Mouse (Mus musculus): ENCODE measurements around the gene Tor4a. TPM values are rescaled to one million over a fixed set of nuclear protein-coding genes. Genes with fewer than 3 reads are reported as not detected.
A peak's percentile ranks its signal among the peaks of the same experiment; 100 is the strongest.

Tor4a gene
- polyA plus RNA-seq, 1 experiment from 2014 or later: 13.1 TPM

DNA sequence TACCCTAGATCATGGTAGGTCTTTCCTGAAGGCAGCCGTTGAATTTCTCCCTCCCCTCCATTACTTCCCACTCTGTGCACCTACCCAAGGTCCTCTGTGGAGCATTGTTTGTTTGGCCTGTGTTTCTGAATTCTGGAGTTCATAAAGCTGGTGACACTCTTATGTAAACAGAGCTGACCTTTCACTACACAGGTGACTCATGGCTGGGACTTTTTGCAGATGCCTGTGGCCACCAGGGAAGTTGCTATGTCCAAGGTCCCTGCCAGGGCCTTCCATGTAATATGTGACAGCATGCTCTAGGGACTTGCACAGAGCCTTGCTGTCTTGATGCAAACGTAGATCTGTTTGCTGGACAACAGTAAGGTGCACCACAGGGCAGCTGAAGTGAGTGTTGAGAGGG is 47.0 kb downstream of the Tor4a start:
- Histone ChIP-seq H3K36me3 (ENCODE audit: control insufficient read depth, insufficient read depth, low read length) (no peaks in the 10 kb centered on the region), H3K4me2 (replicated peaks; ENCODE audit: low read depth) (no peak overlapping the region), H3K4me1 (replicated peaks; ENCODE audit: control insufficient read depth, insufficient read depth) (no peaks in the 10 kb centered on the region), H3K4me3 (ENCODE audit: low read depth, low read length) (no peak overlapping the region), H3K27ac (replicated peaks) (no peak overlapping the region), H3K9ac (ENCODE audit: low read length) (no peak overlapping the region), H3K9me3 (ENCODE audit: control insufficient read depth, low read length) (no peaks in the 10 kb centered on the region), H3K27me3 (ENCODE audit: control insufficient read depth, insufficient read depth, low read length) (no peaks in the 10 kb centered on the region)
- DNase-seq (ENCODE audit: low spot score) (no peak), ATAC-seq (ENCODE audit: low FRiP score, low TSS enrichment) (peak; percentile 58)
- 52% methylated on average over 2 of the region's 2 CpGs for WGBS
- TF ChIP-seq EP300 (optimal IDR thresholded peaks at IDR 0.05) (no peak), CTCF (IDR thresholded peaks at IDR 0.05; ENCODE audit: low read depth) (no peak)

DNA sequence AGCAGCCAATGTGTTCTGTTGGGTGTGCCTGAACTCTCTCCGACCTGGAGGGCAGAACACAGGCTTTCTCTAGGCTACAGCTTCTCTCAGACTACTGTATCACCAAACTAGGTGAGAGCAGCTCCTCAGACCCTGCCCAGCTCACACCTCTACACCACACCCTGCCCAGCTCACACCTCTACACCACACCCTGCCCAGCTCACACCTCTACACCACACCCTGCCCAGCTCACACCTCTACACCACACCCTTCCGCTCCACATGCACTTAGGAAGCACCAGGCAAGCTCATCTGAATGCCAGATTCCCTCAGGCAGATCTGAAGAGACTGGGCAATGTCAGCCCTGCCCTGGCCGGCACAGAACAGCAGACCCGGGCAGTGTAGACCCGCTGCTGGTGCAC is 48.8 kb downstream of the Tor4a start:
- peak; percentile 55 for ATAC-seq (ENCODE audit: low FRiP score, low TSS enrichment)
- TF ChIP-seq EP300 (optimal IDR thresholded peaks at IDR 0.05) (no peak), CTCF (IDR thresholded peaks at IDR 0.05; ENCODE audit: low read depth) (no peak)
- WGBS: 60% methylated on average over 5 of the region's 5 CpGs

DNA sequence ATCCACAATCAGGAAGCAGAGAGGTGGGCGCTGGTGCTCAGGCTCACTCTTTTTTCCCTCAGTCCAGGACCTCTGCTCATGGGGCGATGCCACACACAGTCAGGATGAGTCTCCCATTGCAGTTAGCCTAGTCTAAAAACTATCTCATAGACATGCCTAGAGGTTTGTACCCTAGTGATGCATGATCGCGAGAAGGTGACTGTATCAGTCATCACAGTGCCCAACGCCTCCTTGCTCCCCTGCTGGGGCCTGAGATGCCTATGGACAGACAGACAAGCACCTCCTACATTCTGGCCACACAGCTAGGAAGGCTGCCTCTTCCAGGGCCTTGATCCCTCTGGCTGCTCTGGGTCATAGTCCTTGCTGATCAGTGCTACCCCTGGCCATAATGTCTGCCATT is 49.3 kb downstream of the Tor4a start:
- no peak overlapping the region for H3K4me3 ChIP-seq (ENCODE audit: low read depth, low read length)
- DNase-seq (ENCODE audit: low spot score) (no peak), ATAC-seq (ENCODE audit: low FRiP score, low TSS enrichment) (no peak)
- H3K27ac ChIP-seq (replicated peaks): no peak overlapping the region
- H3K4me1 ChIP-seq (replicated peaks; ENCODE audit: control insufficient read depth, insufficient read depth): no peaks in the 10 kb centered on the region
- 85% methylated on average over 5 of the region's 5 CpGs for WGBS
- TF ChIP-seq CTCF (IDR thresholded peaks at IDR 0.05; ENCODE audit: low read depth): no peak
- TF ChIP-seq EP300 (optimal IDR thresholded peaks at IDR 0.05): no peak
- no peaks in the 10 kb centered on the region for H3K27me3 ChIP-seq (ENCODE audit: control insufficient read depth, insufficient read depth, low read length)
- no peaks in the 10 kb centered on the region for H3K9me3 ChIP-seq (ENCODE audit: control insufficient read depth, low read length)
- no peaks in the 10 kb centered on the region for H3K36me3 ChIP-seq (ENCODE audit: control insufficient read depth, insufficient read depth, low read length)
- no peak overlapping the region for H3K4me2 ChIP-seq (replicated peaks; ENCODE audit: low read depth)
- H3K9ac ChIP-seq (ENCODE audit: low read length): no peak overlapping the region

More for the DNA sequence above, 48.8 kb downstream of the Tor4a start:
- Histone ChIP-seq H3K9me3 (ENCODE audit: control insufficient read depth, low read length) (no peaks in the 10 kb centered on the region), H3K36me3 (ENCODE audit: control insufficient read depth, insufficient read depth, low read length) (no peaks in the 10 kb centered on the region), H3K4me1 (replicated peaks; ENCODE audit: control insufficient read depth, insufficient read depth) (no peaks in the 10 kb centered on the region), H3K4me3 (ENCODE audit: low read depth, low read length) (no peak overlapping the region), H3K27me3 (ENCODE audit: control insufficient read depth, insufficient read depth, low read length) (no peaks in the 10 kb centered on the region), H3K4me2 (replicated peaks; ENCODE audit: low read depth) (no peak overlapping the region), H3K9ac (ENCODE audit: low read length) (no peak overlapping the region), H3K27ac (replicated peaks) (no peak overlapping the region)
- no peak for DNase-seq (ENCODE audit: low spot score)

DNA sequence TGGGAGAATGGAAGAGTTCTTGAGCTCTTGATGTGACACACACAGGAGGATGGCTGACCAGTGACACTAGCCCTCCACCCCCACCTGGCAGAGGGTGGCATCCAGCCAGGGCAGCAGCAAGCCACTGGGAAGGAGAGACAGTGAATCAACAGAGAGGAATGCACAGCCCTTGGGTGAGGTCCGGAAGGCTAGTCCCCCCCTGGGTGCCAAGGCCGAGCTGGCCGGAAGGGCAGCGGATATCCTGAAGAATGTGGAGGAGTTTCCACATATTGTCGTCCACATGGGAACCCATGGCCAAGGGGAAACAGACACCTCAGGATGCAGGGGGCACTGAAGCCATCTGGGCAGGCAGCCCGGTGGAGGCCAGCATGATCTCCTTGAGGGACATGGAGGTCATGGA is 51.3 kb downstream of the Tor4a start:
- no peak overlapping the region for H3K27ac ChIP-seq (replicated peaks)
- ATAC-seq (ENCODE audit: low FRiP score, low TSS enrichment): no peak

More for the DNA sequence above, 51.3 kb downstream of the Tor4a start:
- no peak overlapping the region for H3K4me2 ChIP-seq (replicated peaks; ENCODE audit: low read depth)
- TF ChIP-seq EP300 (optimal IDR thresholded peaks at IDR 0.05) (no peak), CTCF (IDR thresholded peaks at IDR 0.05; ENCODE audit: low read depth) (no peak)
- 75% methylated on average over 6 of the region's 6 CpGs for WGBS
- DNase-seq (ENCODE audit: low spot score): no peak
- no peaks in the 10 kb centered on the region for H3K9me3 ChIP-seq (ENCODE audit: control insufficient read depth, low read length)
- no peaks in the 10 kb centered on the region for H3K36me3 ChIP-seq (ENCODE audit: control insufficient read depth, insufficient read depth, low read length)
- H3K4me1 ChIP-seq (replicated peaks; ENCODE audit: control insufficient read depth, insufficient read depth): no peaks in the 10 kb centered on the region
- H3K9ac ChIP-seq (ENCODE audit: low read length): no peak overlapping the region
- H3K4me3 ChIP-seq (ENCODE audit: low read depth, low read length): no peak overlapping the region
- no peaks in the 10 kb centered on the region for H3K27me3 ChIP-seq (ENCODE audit: control insufficient read depth, insufficient read depth, low read length)

Other genes starting within 250 kb of the Tor4a start
- gene Zmynd19, start 247.1 kb downstream of the Tor4a start, polyA plus RNA-seq (2015; fragmentation: Nextera tagmentation; extraction: Ambion mirVana): 7.1 and 7.8 TPM in 2 replicates
- gene Dph7, start 234.5 kb downstream of the Tor4a start, polyA plus RNA-seq (2015; fragmentation: Nextera tagmentation; extraction: Ambion mirVana): 12.1 TPM in 2 replicates
- 121 and 122 TPM in 2 replicates for gene Mrpl41, start 221.8 kb downstream of the Tor4a start, polyA plus RNA-seq (2015; fragmentation: Nextera tagmentation; extraction: Ambion mirVana)
- 4.2 and 4.3 TPM in 2 replicates for gene Pnpla7, start 220.9 kb downstream of the Tor4a start, polyA plus RNA-seq (2015; fragmentation: Nextera tagmentation; extraction: Ambion mirVana)
- 23.5 and 30.2 TPM in 2 replicates for gene Nsmf, start 142.5 kb downstream of the Tor4a start, polyA plus RNA-seq (2015; fragmentation: Nextera tagmentation; extraction: Ambion mirVana)
- gene Entpd8, start 116.6 kb downstream of the Tor4a start, polyA plus RNA-seq (2015; fragmentation: Nextera tagmentation; extraction: Ambion mirVana): 3.3 TPM in 2 replicates
- gene Noxa1, start 101.7 kb downstream of the Tor4a start, polyA plus RNA-seq (2015; fragmentation: Nextera tagmentation; extraction: Ambion mirVana): 4.0 and 4.4 TPM in 2 replicates
- 25.3 and 25.6 TPM in 2 replicates for gene Nrarp, start 16.1 kb downstream of the Tor4a start, polyA plus RNA-seq (2015; fragmentation: Nextera tagmentation; extraction: Ambion mirVana)
- gene Nelfb, start 14.6 kb upstream of the Tor4a start, polyA plus RNA-seq (2015; fragmentation: Nextera tagmentation; extraction: Ambion mirVana): 58.6 and 59.1 TPM in 2 replicates
- gene Stpg3, start 17.8 kb upstream of the Tor4a start, polyA plus RNA-seq (2015; fragmentation: Nextera tagmentation; extraction: Ambion mirVana): not detected in 2 replicates
- gene Fam166a, start 21.9 kb upstream of the Tor4a start, polyA plus RNA-seq (2015; fragmentation: Nextera tagmentation; extraction: Ambion mirVana): 0.92 TPM in 1 of 2 replicates, not detected in the other
- gene Tubb4b, start 27.8 kb upstream of the Tor4a start, polyA plus RNA-seq (2015; fragmentation: Nextera tagmentation; extraction: Ambion mirVana): 475 and 486 TPM in 2 replicates
- 0.10 and 0.12 TPM in 2 replicates for gene Slc34a3, start 37.5 kb upstream of the Tor4a start, polyA plus RNA-seq (2015; fragmentation: Nextera tagmentation; extraction: Ambion mirVana)
- 0.51 and 0.91 TPM in 2 replicates for gene Rnf224, start 39.9 kb upstream of the Tor4a start, polyA plus RNA-seq (2015; fragmentation: Nextera tagmentation; extraction: Ambion mirVana)
- gene Rnf208, start 45.4 kb upstream of the Tor4a start, polyA plus RNA-seq (2015; fragmentation: Nextera tagmentation; extraction: Ambion mirVana): 26.8 and 31.7 TPM in 2 replicates
- gene Cysrt1, start 45.6 kb upstream of the Tor4a start, polyA plus RNA-seq (2015; fragmentation: Nextera tagmentation; extraction: Ambion mirVana): 326 and 355 TPM in 2 replicates
- 12.8 and 16.6 TPM in 2 replicates for gene AL732309.1, start 50.0 kb upstream of the Tor4a start, polyA plus RNA-seq (2015; fragmentation: Nextera tagmentation; extraction: Ambion mirVana)
- gene Tmem203, start 58.6 kb upstream of the Tor4a start, polyA plus RNA-seq (2015; fragmentation: Nextera tagmentation; extraction: Ambion mirVana): 38.2 and 39.7 TPM in 2 replicates
- 17.4 and 20.3 TPM in 2 replicates for gene Tprn, start 65.7 kb upstream of the Tor4a start, polyA plus RNA-seq (2015; fragmentation: Nextera tagmentation; extraction: Ambion mirVana)
- 149 and 162 TPM in 2 replicates for gene Ssna1, start 75.6 kb upstream of the Tor4a start, polyA plus RNA-seq (2015; fragmentation: Nextera tagmentation; extraction: Ambion mirVana)
- 57.5 and 59.6 TPM in 2 replicates for gene Anapc2, start 75.6 kb upstream of the Tor4a start, polyA plus RNA-seq (2015; fragmentation: Nextera tagmentation; extraction: Ambion mirVana)
- gene Tmem210, start 91.3 kb upstream of the Tor4a start, polyA plus RNA-seq (2015; fragmentation: Nextera tagmentation; extraction: Ambion mirVana): not detected in 2 replicates
- gene Lrrc26, start 93.0 kb upstream of the Tor4a start, polyA plus RNA-seq (2015; fragmentation: Nextera tagmentation; extraction: Ambion mirVana): 34.9 and 42.1 TPM in 2 replicates
- 1.3 TPM in 2 replicates for gene Grin1, start 122.3 kb upstream of the Tor4a start, polyA plus RNA-seq (2015; fragmentation: Nextera tagmentation; extraction: Ambion mirVana)
- 29.2 and 29.9 TPM in 2 replicates for gene Man1b1, start 135.5 kb upstream of the Tor4a start, polyA plus RNA-seq (2015; fragmentation: Nextera tagmentation; extraction: Ambion mirVana)
- gene Dpp7, start 159.5 kb upstream of the Tor4a start, polyA plus RNA-seq (2015; fragmentation: Nextera tagmentation; extraction: Ambion mirVana): 9.5 and 9.9 TPM in 2 replicates
- gene Uap1l1, start 168.8 kb upstream of the Tor4a start, polyA plus RNA-seq (2015; fragmentation: Nextera tagmentation; extraction: Ambion mirVana): 33.2 and 36.9 TPM in 2 replicates
- 14.1 and 16.6 TPM in 2 replicates for gene Sapcd2, start 175.4 kb upstream of the Tor4a start, polyA plus RNA-seq (2015; fragmentation: Nextera tagmentation; extraction: Ambion mirVana)
- gene Entpd2, start 199.0 kb upstream of the Tor4a start, polyA plus RNA-seq (2015; fragmentation: Nextera tagmentation; extraction: Ambion mirVana): 21.2 and 23.3 TPM in 2 replicates
- 52.8 and 53.0 TPM in 2 replicates for gene Npdc1, start 202.5 kb upstream of the Tor4a start, polyA plus RNA-seq (2015; fragmentation: Nextera tagmentation; extraction: Ambion mirVana)
- 0.12 TPM in 1 of 2 replicates, not detected in the other for gene Fut7, start 226.4 kb upstream of the Tor4a start, polyA plus RNA-seq (2015; fragmentation: Nextera tagmentation; extraction: Ambion mirVana)
- gene Abca2, start 231.8 kb upstream of the Tor4a start, polyA plus RNA-seq (2015; fragmentation: Nextera tagmentation; extraction: Ambion mirVana): 1.7 and 2.6 TPM in 2 replicates